Mouse (Mus musculus) liver, adult 2 months (tissue): ENCODE results near the gene Dok3. TPM values are rescaled to one million over a fixed set of nuclear protein-coding genes. Genes with fewer than 3 reads are reported as not detected.

Experiments
- DNase-seq: peaks from one replicate; pipeline ENCODE4 v3.0.0-alpha.2; 2011; ENCODE audit warnings: low read depth, low spot score; ENCODE audit errors: extremely low read depth
- H3K27ac ChIP-seq: fragments of 200-500 bp; replicated peaks from 2 replicates; pipeline ENCODE4 v1.5.1; 2012; ENCODE audit warnings: low read depth, mild to moderate bottlenecking, control low read depth, inconsistent platforms, low read length; ENCODE audit not compliant: insufficient read depth
- H3K27me3 ChIP-seq: fragments of 200-500 bp; 2 replicates; pipeline ENCODE4 v1.6.1; 2012; ENCODE audit warnings: mild to moderate bottlenecking, moderate library complexity, low read length, inconsistent platforms; ENCODE audit not compliant: control insufficient read depth, insufficient read depth
- H3K36me3 ChIP-seq: fragments of 200-500 bp; 2 replicates; pipeline ENCODE4 v1.6.1; 2012; ENCODE audit warnings: low read length, inconsistent platforms; ENCODE audit not compliant: control insufficient read depth, insufficient read depth
- H3K4me1 ChIP-seq: fragments of 200-500 bp; 2 replicates; pipeline ENCODE4 v1.6.1; 2011; ENCODE audit warnings: low read length; ENCODE audit not compliant: control insufficient read depth, insufficient read depth
- H3K4me3 ChIP-seq: fragments of 200-500 bp; 2 replicates; pipeline ENCODE4 v1.5.1; 2011; ENCODE audit warnings: low read depth, mild to moderate bottlenecking, control low read depth, low read length, moderate library complexity; ENCODE audit not compliant: insufficient read depth
- H3K79me2 ChIP-seq: fragments of 200-500 bp; 2 replicates; pipeline ENCODE4 v1.6.1; 2012; ENCODE audit warnings: inconsistent platforms, mild to moderate bottlenecking, low read length, moderate library complexity; ENCODE audit not compliant: control insufficient read depth, insufficient read depth
- H3K9ac ChIP-seq: fragments of 200-500 bp; 2 replicates; pipeline ENCODE4 v1.6.1; 2012; ENCODE audit warnings: low read depth, mild to moderate bottlenecking, control low read depth, inconsistent platforms, low read length
- CTCF ChIP-seq: fragments of 200-500 bp; IDR thresholded peaks from 2 replicates; pipeline ENCODE4 v1.5.1; 2011; ENCODE audit warnings: low read depth, low read length, control low read depth
- POLR2A ChIP-seq: fragments of 200-500 bp; IDR thresholded peaks from 2 replicates; pipeline ENCODE4 v1.6.1; 2011; ENCODE audit warnings: low read length, control low read depth; ENCODE audit not compliant: insufficient read depth; ENCODE audit errors: extremely low read depth
- WGBS: fragments of 180-500 bp; shearing (Covaris S2); methylation state at CpG from one replicate; pipeline ENCODE4 v1.1.7; 2018; 5-methylcytosine and 5-hydroxymethylcytosine counted together
- polyA plus RNA-seq: library from polyadenylated mRNA; depleted of rRNA; stranded (reverse); fragments of >200 nt; gene quantifications from 2 replicates; pipeline ENCODE4 v1.2.3, GENCODE M21; 2012
- total RNA-seq: library from RNA; depleted of rRNA; stranded (reverse); fragments of >200 nt; gene quantifications from 2 replicates; pipeline ENCODE4 v1.2.3, GENCODE M21; 2014

The Dok3 gene
- total and polyA plus RNA-seq, 2 experiments = 0.46 to 5.2 TPM

DNA sequence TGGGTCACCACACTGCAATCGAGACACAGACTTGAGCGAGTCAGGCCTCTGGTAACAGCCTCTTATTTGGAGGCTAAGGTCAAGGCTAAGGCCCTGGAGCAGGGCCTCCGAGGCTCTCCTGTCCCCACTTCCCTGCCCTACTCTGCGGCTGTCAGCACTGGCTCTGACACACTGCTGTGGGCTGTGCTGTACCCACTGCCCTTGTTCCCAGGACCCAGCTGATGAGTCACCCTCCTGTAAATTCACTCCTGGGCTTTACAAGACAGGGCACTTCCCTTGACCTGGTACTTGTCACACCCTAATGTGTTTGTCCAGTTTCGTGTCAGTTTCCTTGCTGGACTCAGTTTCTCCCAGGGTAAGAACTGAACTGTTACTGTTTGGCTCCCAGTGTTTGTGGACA, 19.3 kb upstream of the Dok3 start:
- Histone ChIP-seq H3K4me1 (no peaks in the 10 kb centered on the region), H3K4me3 (no peak overlapping the region), H3K9ac (no peak overlapping the region), H3K79me2 (no peaks in the 10 kb centered on the region; the same call in 1 of the 2 replicates), H3K36me3 (peaks cover 30% of the 10 kb centered on the region; the same call in 1 of the 2 replicates), H3K27me3 (no peaks in the 10 kb centered on the region), H3K27ac (no peak overlapping the region)
- TF ChIP-seq POLR2A (no peak), CTCF (no peak)
- DNase-seq = no peak
- 87% methylated on average over 5 of the region's 5 CpGs for WGBS

DNA sequence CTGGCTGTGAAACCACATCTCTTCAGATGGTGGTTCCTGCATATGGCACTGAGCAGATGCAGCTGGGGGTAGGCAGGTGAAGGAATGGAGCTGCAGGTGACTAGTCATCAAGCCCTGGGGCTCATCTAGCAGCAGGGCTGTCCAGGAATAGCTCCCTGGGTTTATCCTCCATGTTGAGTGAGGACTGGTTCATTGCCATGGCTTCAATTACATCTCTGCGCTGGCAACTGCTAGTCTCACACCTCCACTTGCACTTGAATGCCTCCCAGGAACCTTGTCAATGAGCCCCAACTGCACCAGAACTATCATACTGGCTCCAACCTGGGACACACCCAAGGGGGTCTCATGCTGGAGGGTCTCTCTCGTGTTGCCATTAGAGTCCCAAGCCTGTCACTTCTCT, 18.8 kb upstream of the Dok3 start:
- Histone ChIP-seq H3K79me2 (no peaks in the 10 kb centered on the region; the same call in 1 of the 2 replicates), H3K9ac (no peak overlapping the region), H3K36me3 (peaks cover 30% of the 10 kb centered on the region; the same call in 1 of the 2 replicates), H3K4me1 (no peaks in the 10 kb centered on the region), H3K27ac (no peak overlapping the region), H3K4me3 (no peak overlapping the region), H3K27me3 (no peaks in the 10 kb centered on the region)
- no peak for DNase-seq
- 94% methylated on average over 2 of the region's 2 CpGs for WGBS
- TF ChIP-seq CTCF (no peak), POLR2A (no peak)

DNA sequence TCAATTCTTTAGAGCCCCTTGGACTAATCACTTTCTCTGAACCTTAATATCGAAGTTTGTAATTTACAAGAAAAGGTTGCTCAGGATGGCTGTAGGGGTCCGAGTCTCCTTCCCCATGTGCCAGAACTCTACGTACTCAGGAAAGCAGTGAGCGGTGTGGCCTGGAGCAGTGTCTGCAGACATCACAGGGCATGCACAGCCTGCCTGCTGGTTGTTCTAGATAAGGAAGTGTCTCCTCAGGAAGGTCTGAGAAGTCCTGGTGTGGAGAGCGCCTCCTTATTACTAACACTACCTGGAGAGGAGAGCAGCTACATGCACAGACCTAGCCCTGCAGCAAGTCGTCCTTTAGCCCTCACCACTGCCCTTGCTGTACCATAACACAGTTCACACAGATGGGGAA, 15.7 kb upstream of the Dok3 start:
- Histone ChIP-seq H3K4me3 (no peak overlapping the region), H3K27ac (no peak overlapping the region), H3K79me2 (no peaks in the 10 kb centered on the region), H3K4me1 (no peaks in the 10 kb centered on the region), H3K27me3 (no peaks in the 10 kb centered on the region), H3K36me3 (peaks cover 31% of the 10 kb centered on the region), H3K9ac (no peak overlapping the region)
- WGBS = 91% methylated on average over 6 of the region's 6 CpGs
- no peak for DNase-seq
- no peak for TF ChIP-seq CTCF
- TF ChIP-seq POLR2A = no peak

DNA sequence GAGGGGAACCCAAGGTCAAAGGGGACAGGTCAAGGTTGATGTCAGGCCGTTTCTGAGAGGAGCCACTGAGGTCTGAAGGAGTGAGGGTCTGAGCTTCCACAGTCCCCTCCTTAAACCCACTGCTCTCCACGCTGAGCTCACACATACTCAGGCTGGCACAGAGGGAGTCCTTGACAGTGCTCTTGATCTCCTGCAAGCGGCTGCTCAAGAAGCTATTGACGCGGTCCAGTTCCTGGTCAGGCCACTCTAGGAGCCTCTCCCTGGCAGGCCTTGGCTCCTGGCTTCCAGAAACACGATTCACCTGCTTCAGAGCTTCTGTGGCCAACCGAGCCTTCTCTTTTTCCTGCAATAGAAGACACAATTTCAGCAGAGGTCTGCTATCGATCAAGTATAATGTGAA, 14.4 kb upstream of the Dok3 start:
- Histone ChIP-seq H3K4me3 (no peak overlapping the region), H3K36me3 (peaks cover 31% of the 10 kb centered on the region), H3K27me3 (no peaks in the 10 kb centered on the region), H3K27ac (no peak overlapping the region), H3K4me1 (no peaks in the 10 kb centered on the region), H3K79me2 (no peaks in the 10 kb centered on the region), H3K9ac (no peak overlapping the region)
- no peak for DNase-seq
- TF ChIP-seq POLR2A = no peak
- no peak for TF ChIP-seq CTCF
- WGBS = 90% methylated on average over 8 of the region's 8 CpGs

DNA sequence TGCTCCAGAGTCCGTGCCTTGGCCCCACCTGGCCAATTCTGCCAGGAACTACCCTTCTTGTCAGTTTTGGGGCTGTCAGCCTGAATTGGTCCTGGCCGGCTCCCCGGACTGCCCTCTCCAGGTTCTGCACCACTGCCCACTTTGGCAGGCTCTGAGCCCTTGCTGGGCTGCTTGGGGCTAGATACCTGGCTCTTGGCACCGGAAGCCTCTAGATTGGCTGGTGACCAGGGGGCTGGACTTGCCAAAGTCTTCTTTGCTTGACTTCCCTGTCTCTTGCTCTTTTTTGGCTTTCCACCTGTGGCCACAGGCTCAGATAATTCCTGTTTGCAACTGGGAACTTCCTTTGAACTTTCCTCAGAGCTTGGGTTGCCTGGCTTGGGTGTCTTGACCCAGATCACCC, 13.8 kb upstream of the Dok3 start:
- Histone ChIP-seq H3K27me3 (no peaks in the 10 kb centered on the region), H3K27ac (no peak overlapping the region), H3K4me3 (no peak overlapping the region), H3K4me1 (no peaks in the 10 kb centered on the region), H3K36me3 (peaks cover 31% of the 10 kb centered on the region), H3K9ac (no peak overlapping the region), H3K79me2 (no peaks in the 10 kb centered on the region)
- TF ChIP-seq POLR2A (no peak), CTCF (no peak)
- 79% methylated on average over 4 of the region's 4 CpGs for WGBS
- DNase-seq = peak; percentile 26

DNA sequence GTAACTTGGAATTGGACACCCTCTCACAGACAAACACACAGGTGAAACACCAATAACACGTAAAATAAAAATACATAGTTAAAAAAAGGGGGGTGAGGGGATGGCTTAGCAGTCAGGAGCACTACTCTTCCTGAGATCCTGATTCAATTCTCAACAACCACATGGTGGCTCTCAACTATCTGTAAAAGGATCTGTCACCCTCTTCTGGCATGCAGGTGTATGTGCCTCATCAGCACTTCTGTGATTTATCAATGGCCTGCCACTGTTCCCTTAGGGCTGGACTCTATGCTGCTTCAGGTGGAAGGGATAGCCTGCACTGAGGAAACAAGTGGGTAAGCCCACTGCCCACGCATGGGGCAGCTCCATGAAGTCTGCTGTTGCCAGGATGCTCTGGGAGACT, 11.8 kb upstream of the Dok3 start:
- 91% methylated on average over 2 of the region's 2 CpGs for WGBS
- Histone ChIP-seq H3K27me3 (no peaks in the 10 kb centered on the region), H3K27ac (no peak overlapping the region), H3K4me3 (no peak overlapping the region), H3K36me3 (peaks cover 21% of the 10 kb centered on the region), H3K9ac (no peak overlapping the region), H3K79me2 (peaks cover under 1% of the 10 kb centered on the region; the same call in 1 of the 2 replicates), H3K4me1 (no peaks in the 10 kb centered on the region)
- no peak for TF ChIP-seq CTCF
- no peak for DNase-seq
